Mouse (Mus musculus) stomach, postnatal 0 days (tissue): ENCODE data around the gene Med16.

Source experiments
- CTCF ChIP-seq: IDR thresholded peaks from 2 replicates; pipeline ENCODE4 v1.5.1; 2016; ENCODE audit warnings: antibody characterized with exemption, low read depth, mild to moderate bottlenecking, moderate library complexity
- EP300 ChIP-seq: optimal IDR thresholded peaks from 2 replicates; pipeline ENCODE3; 2016; ENCODE audit warnings: antibody characterized with exemption

- TF ChIP-seq CTCF (no peak), EP300 (no peak)
Measured at GRCm38 (mm10) chr10:79889386-79889785, 19.3 kb downstream of the Med16 start.
